Mouse (Mus musculus): ENCODE results near the gene S100a8.

Gene S100a8

DNA sequence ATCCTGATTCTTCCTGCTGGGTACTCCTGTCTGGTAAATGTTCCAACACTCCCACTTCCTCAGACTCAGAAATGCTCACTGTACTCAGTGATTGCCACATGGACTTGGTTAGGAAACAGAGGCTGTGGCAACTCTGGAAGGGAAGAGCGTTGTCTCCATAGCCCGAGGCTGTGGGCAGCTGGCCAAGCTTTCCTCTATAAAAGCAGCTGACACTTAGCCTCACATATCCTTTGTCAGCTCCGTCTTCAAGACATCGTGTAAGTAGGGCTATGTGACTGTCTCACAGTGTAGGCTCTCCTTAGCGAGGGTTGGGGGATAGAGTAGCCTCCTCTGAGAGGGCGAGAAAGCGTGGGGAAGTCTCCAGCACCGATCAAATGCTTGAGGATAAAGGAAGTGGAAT is at the start of gene S100a8:
S100a8 (plus strand) TSS at position 133 of the 400 bp plus-strand sequence.
- DNase-seq (ENCODE audit: low spot score in 2 of 2): no peak

DNA sequence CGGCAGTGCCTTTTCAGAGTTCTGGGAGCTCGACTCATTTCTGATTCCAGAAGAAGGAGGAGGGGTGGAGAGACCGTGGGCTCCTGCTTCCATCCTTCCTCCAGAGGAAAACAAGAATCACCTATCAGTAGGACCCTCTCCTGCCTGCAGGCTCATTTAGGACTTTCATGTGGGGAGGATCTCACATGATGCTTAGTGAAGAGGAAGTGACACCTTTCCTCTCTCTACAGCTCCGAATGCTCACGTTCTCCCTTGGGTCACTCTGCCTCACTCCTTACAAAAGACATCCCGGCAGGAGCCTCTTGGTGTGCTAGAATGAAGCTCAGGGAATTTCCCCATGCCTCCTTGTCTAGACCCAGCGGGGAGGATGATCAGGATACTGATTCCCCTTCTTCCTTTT is 47.2 kb upstream of the S100a8 start:
- no peak for DNase-seq (ENCODE audit: low spot score in 2 of 2)

DNA sequence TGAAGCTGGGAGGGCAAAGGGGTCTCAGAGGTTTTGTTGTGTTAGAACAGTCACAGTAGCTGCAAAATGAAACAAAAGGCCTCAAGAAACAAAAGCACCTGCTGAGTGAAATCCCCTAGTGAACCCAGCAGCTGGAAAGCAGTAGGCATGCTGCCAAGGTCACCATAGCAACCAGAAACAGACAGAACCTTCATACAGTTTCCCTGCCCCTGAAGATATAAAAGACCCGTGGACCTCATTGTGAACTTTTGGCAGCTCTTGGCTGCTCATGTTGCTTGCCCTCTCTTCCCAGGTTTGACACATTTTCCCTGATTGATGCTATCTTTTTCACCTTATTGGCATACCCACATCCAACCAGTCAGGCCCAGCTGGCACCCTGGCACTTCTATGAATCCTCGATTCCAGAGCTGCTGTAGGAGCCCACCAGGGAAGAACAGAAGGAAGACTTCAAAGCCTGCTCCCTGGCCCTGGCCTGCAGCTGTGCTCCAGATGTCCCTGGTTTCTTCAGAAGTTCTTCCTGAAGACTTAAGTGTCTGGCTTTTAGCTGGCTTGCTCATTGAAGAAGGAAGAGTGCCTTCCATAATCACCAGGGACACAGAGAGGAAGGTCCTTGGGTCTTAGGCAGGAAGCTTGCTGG is 45.2 kb upstream of the S100a8 start:
- peak in 1 of 2 experiments; percentile 8 for DNase-seq (ENCODE audit: low spot score in 2 of 2)

- DNase-seq (ENCODE audit: low spot score in 2 of 2): no peak
These were observed 43.3 kb upstream of the S100a8 start for GRCm38 (mm10) chr3:90625496-90625895.

GRCm38 (mm10) chr3:90626266-90627021 is 42.3 kb upstream of the S100a8 start:
- DNase-seq (ENCODE audit: low spot score in 2 of 2): peak in 1 of 2 experiments; percentile 4

DNA sequence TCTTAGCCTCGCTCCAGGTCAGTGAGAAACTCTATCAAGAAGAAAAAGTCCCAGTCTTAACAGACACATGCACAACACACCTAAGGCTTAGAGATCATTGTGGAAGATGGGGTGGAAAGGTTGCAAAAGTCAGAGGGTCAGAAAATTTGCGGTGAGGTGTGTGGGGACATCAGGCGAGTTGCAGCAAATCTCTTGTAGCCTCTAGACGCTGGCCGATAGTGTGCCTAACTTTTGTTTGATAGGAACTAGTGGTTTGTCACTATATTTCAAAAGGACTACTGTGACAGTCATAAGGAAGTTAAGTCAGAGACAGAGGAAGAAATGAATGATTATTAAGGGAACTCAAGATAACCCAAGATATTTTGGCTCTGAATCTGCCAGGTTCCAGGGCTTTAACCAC is 41.4 kb upstream of the S100a8 start:
- DNase-seq (ENCODE audit: low spot score in 2 of 2): no peak

- no peak for DNase-seq (ENCODE audit: low spot score in 2 of 2)
These were observed 41.0 kb upstream of the S100a8 start for GRCm38 (mm10) chr3:90627807-90628206.

DNA sequence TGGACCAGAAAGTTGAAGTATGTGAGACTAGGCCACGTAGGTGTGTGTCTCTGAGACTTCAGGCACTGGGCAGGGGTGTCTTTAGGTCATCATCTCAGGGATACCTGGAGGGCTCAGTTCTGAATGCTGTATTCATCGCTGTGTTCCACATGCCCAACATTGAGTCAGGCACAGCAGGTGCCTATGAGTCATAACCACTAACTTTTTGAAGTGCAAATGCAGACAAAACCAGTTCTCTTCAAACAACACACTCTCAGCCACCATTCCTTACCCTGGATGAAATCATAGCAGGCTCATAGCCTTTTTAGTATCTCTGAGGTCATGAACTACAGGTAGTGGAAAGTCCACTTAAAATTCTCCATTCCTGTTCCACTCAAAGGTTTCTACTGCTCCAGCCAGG is 39.5 kb upstream of the S100a8 start:
- DNase-seq (ENCODE audit: low spot score in 2 of 2): no peak

DNA sequence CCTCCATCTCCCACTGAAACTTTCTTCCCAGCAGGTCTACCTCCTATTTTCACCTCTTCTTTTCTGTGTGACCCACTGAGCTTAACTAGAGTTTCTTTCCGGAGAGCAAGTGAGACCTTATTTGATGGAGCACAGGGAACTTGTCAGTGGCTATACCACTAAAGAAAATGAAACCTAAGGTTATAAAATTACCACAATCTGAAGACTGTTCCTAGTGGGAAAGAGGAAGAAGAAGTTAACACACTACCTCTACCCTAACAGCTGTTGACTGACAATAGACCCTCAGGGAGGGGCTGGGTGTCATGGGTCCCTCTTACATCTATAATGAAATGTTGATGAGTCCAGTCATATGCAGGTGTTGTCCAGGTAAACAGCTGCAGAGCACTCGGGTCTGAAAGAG is 36.8 kb upstream of the S100a8 start:
- no peak for DNase-seq (ENCODE audit: low spot score in 2 of 2)

GRCm38 (mm10) chr3:90638511-90639275 is 30.1 kb upstream of the S100a8 start:
- no peak for DNase-seq (ENCODE audit: low spot score in 2 of 2)

DNA sequence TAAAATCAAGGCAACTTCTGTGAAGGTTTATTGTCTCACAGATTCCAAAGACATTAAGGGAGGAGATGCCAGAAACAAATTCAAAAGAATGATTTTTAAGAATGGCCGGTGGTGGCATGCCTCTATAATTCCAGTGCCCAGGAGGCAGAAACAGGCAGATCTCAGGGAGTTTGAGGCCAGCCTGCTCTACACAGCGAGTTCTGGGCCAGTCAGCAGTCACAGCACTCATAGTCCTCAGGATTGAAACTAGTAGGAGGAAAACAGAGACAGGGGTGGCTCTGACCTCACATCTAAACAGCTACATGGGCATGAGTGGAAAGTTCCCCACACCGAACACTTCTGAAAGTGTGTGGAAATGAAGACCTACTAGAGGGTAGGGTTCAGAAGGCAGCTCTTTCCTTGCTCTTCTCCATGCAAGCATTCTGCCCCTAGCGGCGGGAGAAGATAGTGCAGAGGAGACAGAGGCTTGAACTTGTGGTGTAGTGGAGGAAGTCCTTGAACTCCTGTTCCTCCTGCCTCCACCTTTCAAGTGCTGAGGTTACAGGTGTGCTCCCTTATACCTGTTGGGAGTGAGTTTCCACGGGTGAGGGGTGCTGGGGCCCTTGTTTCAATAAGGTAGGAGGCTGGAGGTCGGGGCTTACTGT is 29.1 kb upstream of the S100a8 start:
- no peak for DNase-seq (ENCODE audit: low spot score in 2 of 2)

- no peak for DNase-seq (ENCODE audit: low spot score in 2 of 2)
These were observed 27.8 kb upstream of the S100a8 start for GRCm38 (mm10) chr3:90640981-90641380.

GRCm38 (mm10) chr3:90644220-90644619 is 24.6 kb upstream of the S100a8 start:
- DNase-seq (ENCODE audit: low spot score in 2 of 2): no peak

DNA sequence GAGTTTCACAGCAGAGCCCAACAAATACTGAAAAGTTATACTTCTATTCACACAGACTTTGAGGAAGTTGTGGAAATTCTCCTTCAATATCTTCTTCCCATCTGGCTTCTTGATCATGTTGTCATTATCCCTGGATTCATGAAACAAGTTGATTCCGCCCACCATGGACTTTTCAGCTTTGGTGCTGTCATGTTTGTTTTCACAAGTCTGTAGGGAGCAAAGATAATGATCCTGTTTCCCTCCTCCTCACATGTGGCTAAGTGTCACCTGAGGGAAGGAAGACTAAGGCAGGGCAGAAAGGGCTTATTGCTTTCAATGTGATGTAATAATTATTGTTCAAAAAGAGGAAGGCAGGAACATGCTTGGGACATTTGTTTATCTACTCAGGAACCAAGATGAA is 21.5 kb upstream of the S100a8 start:
- no peak for DNase-seq (ENCODE audit: low spot score in 2 of 2)

DNA sequence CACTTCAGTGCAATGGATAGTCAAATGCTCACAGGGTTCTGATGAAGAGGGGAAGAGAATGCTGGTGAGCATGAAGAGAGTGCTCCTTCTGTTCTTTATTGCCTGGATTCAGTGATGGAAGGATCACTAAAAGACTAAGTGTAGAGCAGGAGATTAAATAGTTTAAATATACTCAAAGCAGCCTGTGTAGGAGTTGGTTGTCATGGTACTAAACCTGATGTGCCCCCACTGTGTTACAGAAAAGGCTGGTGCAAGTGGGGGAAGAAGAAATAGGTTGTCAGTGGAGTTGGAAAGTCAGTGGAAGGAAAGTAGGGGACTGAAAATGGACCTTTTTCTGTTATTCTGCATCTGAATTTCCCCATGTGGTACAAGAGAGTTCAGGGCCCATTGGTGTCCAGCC is 19.8 kb upstream of the S100a8 start:
- no peak for DNase-seq (ENCODE audit: low spot score in 2 of 2)

- DNase-seq (ENCODE audit: low spot score in 2 of 2): no peak
These were observed 18.9 kb upstream of the S100a8 start for GRCm38 (mm10) chr3:90649832-90650231.

GRCm38 (mm10) chr3:90652878-90653508 is 15.8 kb upstream of the S100a8 start:
- DNase-seq (ENCODE audit: low spot score in 2 of 2): peak; percentile 55 to 65

- no peak for DNase-seq (ENCODE audit: low spot score in 2 of 2)
These were observed 15.1 kb upstream of the S100a8 start, which contains the start of gene S100a7a for GRCm38 (mm10) chr3:90653717-90654116. TSS of gene S100a7a (plus strand) at chr3:90654017.

GRCm38 (mm10) chr3:90657405-90657804 is 11.4 kb upstream of the S100a8 start:
- DNase-seq (ENCODE audit: low spot score in 2 of 2): no peak

DNA sequence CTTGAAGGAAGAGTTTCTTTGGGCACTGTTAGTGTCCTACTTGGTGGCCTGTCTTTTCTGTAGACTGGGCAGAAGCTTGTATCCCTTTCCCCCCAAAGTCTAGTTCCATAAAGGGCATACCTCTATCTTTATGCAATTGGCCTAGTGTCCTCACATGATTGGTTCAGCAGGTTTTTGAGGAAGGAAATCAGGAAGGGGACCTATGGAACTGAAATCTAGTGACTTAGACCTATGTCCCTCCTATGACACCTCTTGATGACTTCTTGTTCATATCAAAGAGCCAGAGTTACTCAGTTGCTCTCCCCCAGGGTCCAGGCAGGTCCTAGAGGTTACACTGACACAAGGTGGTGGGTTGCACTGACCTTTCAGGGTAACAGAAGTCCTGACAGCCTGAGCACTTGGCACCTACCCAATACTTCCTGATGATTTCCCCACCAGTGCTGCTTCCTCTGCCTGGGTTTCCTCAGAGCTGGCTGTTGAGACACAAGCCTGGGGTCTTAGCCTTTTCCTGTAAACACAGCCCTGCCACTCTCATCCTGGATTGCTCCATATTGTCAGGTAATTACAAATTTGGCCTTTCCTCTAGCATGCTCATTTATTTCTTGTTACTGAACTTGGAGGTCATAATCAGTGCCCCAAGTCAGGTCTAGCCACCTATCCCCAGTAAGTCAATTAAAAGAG is 9.3 kb upstream of the S100a8 start:
- DNase-seq (ENCODE audit: low spot score in 2 of 2): no peak

- no peak for DNase-seq (ENCODE audit: low spot score in 2 of 2)
These were observed 4.6 kb upstream of the S100a8 start for GRCm38 (mm10) chr3:90664219-90664618.
